Mouse (Mus musculus) E14TG2a.4 (cell line): ENCODE measurements around the gene Olfr67.

Experiments
- CTCF ChIP-seq: conservative IDR thresholded peaks from 2 replicates; pipeline ENCODE4 v1.5.1; 2014; ENCODE audit warnings: low read length
- NANOG ChIP-seq: IDR thresholded peaks from 2 replicates; pipeline ENCODE4 v1.6.1; 2014; ENCODE audit warnings: borderline replicate concordance, low read length, mixed read lengths
- POU5F1 ChIP-seq: IDR thresholded peaks from 2 replicates; pipeline ENCODE4 v1.6.1; 2014; ENCODE audit warnings: low read length, borderline replicate concordance

DNA sequence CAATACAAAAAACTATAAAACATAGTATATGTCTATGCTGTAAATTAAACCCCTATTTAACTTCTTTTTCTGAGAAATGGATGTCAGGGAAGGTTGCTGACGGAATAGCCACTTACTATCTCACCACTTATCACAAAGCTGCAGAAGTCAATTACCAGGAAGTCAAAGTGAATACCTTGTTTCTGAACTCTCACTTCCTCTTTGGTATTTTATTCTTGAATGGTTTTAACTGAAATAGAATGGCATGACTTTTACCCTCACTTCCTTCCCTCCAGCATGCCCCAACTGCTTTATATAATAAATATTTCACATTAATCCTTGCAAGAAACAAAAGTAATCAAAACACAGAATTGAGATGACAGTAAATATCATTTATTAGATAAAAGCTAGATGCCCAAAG lies 20.6 kb upstream of the Olfr67 start:
- no peak for TF ChIP-seq CTCF
- TF ChIP-seq NANOG, result no peak
- no peak for TF ChIP-seq POU5F1
